Mouse (Mus musculus): ENCODE data around the gene Gm36245. TPM values are rescaled to one million over a fixed set of nuclear protein-coding genes. Genes with fewer than 3 reads are reported as not detected.

Gm36245 gene
- total and polyA plus RNA-seq, 3 experiments, result not detected

DNA sequence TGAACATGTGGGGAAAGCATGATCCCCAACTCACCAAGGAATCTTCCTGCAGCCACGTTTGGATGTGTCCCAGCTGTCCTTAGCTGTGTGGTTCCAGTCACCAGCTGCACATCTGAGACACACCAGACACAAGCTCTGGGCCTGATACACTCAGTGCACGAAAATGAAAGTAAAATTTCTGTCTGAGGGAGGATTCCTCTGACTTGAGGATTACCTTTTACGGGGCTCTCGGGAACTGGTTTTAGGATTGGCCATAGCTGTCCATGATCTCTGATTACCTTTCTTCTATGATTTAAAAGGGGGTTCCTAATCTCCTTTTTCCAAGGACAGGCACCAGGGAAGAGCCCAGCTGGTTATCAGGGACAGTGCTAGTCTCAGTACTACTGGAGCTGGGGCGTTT, 3.1 kb upstream of the Gm36245 start, which contains the start of gene Apol10b:
Gene Apol10b (minus strand): TSS at position 165 of the 400 bp plus-strand sequence.
- no peaks in the 10 kb centered on the region for H3K79me2 ChIP-seq (ENCODE audit: control insufficient read depth, insufficient read depth, low read length, poor library complexity)
- H3K9ac ChIP-seq (ENCODE audit: control insufficient read depth, low read depth, low read length, poor library complexity, severe bottlenecking), result peak within 1 kb of the TSS; percentile 50; the same call in 1 of the 2 replicates
- no peaks in the 10 kb centered on the region for H3K27me3 ChIP-seq (ENCODE audit: control insufficient read depth in 1 of 2, insufficient read depth in 2 of 2, low read length in 2 of 2)
- no peaks in the 10 kb centered on the region for H3K4me1 ChIP-seq (ENCODE audit: control insufficient read depth in 1 of 2, insufficient read depth in 2 of 2, low read length in 2 of 2)
- no peaks in the 10 kb centered on the region for H3K36me3 ChIP-seq (ENCODE audit: control insufficient read depth in 1 of 2, insufficient read depth in 2 of 2, low read length in 2 of 2)
- TF ChIP-seq USF1 (IDR thresholded peaks at IDR 0.05; ENCODE audit: low read depth, low read length) (no peak), SMC3 (IDR thresholded peaks at IDR 0.05; ENCODE audit: low read depth, low read length) (no peak), MAFK (IDR thresholded peaks at IDR 0.05; ENCODE audit: borderline replicate concordance, low read depth, low read length) (no peak), POLR2AphosphoS2 (IDR thresholded peaks at IDR 0.05; ENCODE audit: low read length) (no peak), MYC (IDR thresholded peaks at IDR 0.05; ENCODE audit: low read depth, low read length) (no peak), ZKSCAN1 (IDR thresholded peaks at IDR 0.05; ENCODE audit: low read depth, low read length) (no peak), JUND (IDR thresholded peaks at IDR 0.05; ENCODE audit: low read depth, low read length) (no peak), KAT2A (conservative IDR thresholded peaks at IDR 0.05; ENCODE audit: low read depth, low read length) (no peak), ZMIZ1 (IDR thresholded peaks at IDR 0.05; ENCODE audit: low read depth, low read length) (no peak), POLR2AphosphoS5 (IDR thresholded peaks at IDR 0.05; ENCODE audit: borderline replicate concordance, low read depth, low read length) (no peak), POLR2A (IDR thresholded peaks at IDR 0.05; ENCODE audit: control insufficient read depth in 1 of 2, insufficient read depth in 1 of 2, low read depth in 1 of 2, low read length in 2 of 2, poor library complexity in 1 of 2) (no peak), ETS1 (IDR thresholded peaks at IDR 0.05; ENCODE audit: low read depth, low read length) (no peak)
- H3K9me3 ChIP-seq (replicated peaks; ENCODE audit: insufficient read depth, low read length), result no peaks in the 10 kb centered on the region
- H3K27ac ChIP-seq (ENCODE audit: control insufficient read depth, low read depth, low read length), result no peak within 1 kb of the TSS
- H3K4me3 ChIP-seq (ENCODE audit: control insufficient read depth in 1 of 2, insufficient read depth in 1 of 2, low read depth in 2 of 2, low read length in 2 of 2), result peak within 1 kb of the TSS; percentile 59 to 81
- DNase-seq (ENCODE audit: low read depth, low spot score), result peak; percentile 18

DNA sequence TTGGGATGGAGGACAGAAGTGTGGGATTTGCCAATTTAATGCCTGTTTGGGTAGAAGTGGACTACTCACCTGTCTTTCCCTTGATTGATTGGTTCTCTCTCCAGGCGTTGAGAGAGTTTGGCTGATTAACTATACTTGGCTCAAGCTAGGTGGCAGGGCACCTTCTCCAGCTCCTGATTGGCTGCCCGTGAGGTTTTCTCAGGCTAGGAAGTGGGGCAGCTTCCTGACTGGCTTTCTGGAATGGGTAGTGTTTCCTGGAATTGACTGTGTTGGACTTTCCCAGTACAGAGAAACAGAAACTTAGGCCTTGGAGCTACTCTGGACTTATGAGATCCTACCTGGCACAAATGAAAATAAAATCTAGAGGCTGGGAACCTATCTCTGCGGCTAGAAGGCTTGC, 629 bp upstream of the Gm36245 start:
- Histone ChIP-seq H3K79me2 (ENCODE audit: control insufficient read depth, insufficient read depth, low read length, poor library complexity) (no peaks in the 10 kb centered on the region), H3K9me3 (replicated peaks; ENCODE audit: insufficient read depth, low read length) (no peaks in the 10 kb centered on the region), H3K4me1 (ENCODE audit: control insufficient read depth in 1 of 2, insufficient read depth in 2 of 2, low read length in 2 of 2) (no peaks in the 10 kb centered on the region), H3K4me3 (ENCODE audit: control insufficient read depth in 1 of 2, insufficient read depth in 1 of 2, low read depth in 2 of 2, low read length in 2 of 2) (no peak overlapping the region), H3K9ac (ENCODE audit: control insufficient read depth, low read depth, low read length, poor library complexity, severe bottlenecking) (no peak overlapping the region), H3K36me3 (ENCODE audit: control insufficient read depth in 1 of 2, insufficient read depth in 2 of 2, low read length in 2 of 2) (no peaks in the 10 kb centered on the region), H3K27me3 (ENCODE audit: control insufficient read depth in 1 of 2, insufficient read depth in 2 of 2, low read length in 2 of 2) (no peaks in the 10 kb centered on the region), H3K27ac (ENCODE audit: control insufficient read depth, low read depth, low read length) (no peak overlapping the region)
- no peak for DNase-seq (ENCODE audit: low read depth, low spot score)
- TF ChIP-seq NRF1 (IDR thresholded peaks at IDR 0.05; ENCODE audit: insufficient read depth, low read depth, low read length, poor library complexity, severe bottlenecking) (no peak), CTCF (IDR thresholded peaks at IDR 0.05 in 2 of 3, conservative IDR thresholded peaks at IDR 0.05 in 1 of 3; ENCODE audit: control insufficient read depth in 1 of 3, insufficient read depth in 1 of 3, low read depth in 2 of 3, low read length in 3 of 3, poor library complexity in 1 of 3, severe bottlenecking in 1 of 3) (no peak), E2F4 (IDR thresholded peaks at IDR 0.05; ENCODE audit: borderline replicate concordance, low read depth, low read length) (no peak), TAL1 (IDR thresholded peaks at IDR 0.05; ENCODE audit: low read length) (no peak), ZNF384 (IDR thresholded peaks at IDR 0.05; ENCODE audit: low read depth, low read length) (no peak), EP300 (IDR thresholded peaks at IDR 0.05; ENCODE audit: low read depth in 1 of 2, low read length in 2 of 2) (no peak), SMC3 (IDR thresholded peaks at IDR 0.05; ENCODE audit: low read depth, low read length) (no peak), UBTF (IDR thresholded peaks at IDR 0.05; ENCODE audit: borderline replicate concordance, insufficient read depth, low read depth, low read length) (no peak), POLR2AphosphoS2 (IDR thresholded peaks at IDR 0.05; ENCODE audit: low read length) (no peak), KAT2A (conservative IDR thresholded peaks at IDR 0.05; ENCODE audit: low read depth, low read length) (no peak), ZKSCAN1 (IDR thresholded peaks at IDR 0.05; ENCODE audit: low read depth, low read length) (no peak), BHLHE40 (IDR thresholded peaks at IDR 0.05; ENCODE audit: borderline replicate concordance, low read depth, low read length) (no peak), RAD21 (IDR thresholded peaks at IDR 0.05; ENCODE audit: low read depth, low read length) (no peak), ELF1 (IDR thresholded peaks at IDR 0.05; ENCODE audit: low read depth, low read length) (no peak), CHD1 (IDR thresholded peaks at IDR 0.05; ENCODE audit: low read depth, low read length) (no peak), MAZ (IDR thresholded peaks at IDR 0.05; ENCODE audit: low read depth, low read length) (no peak), GATA1 (IDR thresholded peaks at IDR 0.05; ENCODE audit: low read depth, low read length) (no peak)
